Mouse (Mus musculus) megakaryocyte-erythroid progenitor cell, adult 5 weeks (primary cell): ENCODE measurements around the gene Il11ra2. TPM values are rescaled to one million over a fixed set of nuclear protein-coding genes. Genes with fewer than 3 reads are reported as not detected.

Experiments used
- polyA plus RNA-seq: library from polyadenylated mRNA; stranded (reverse); fragments of >175 nt; gene quantifications from 2 replicates; pipeline ENCODE4 v1.2.3, GENCODE M21; 2012

The Il11ra2 gene
- polyA plus RNA-seq, result not detected in 2 replicates

GRCm38 (mm10) chr4:42661793-42662192 lies at the start of gene Il11ra2:
Gene Il11ra2 (minus strand): TSS chr4:42661893.

DNA sequence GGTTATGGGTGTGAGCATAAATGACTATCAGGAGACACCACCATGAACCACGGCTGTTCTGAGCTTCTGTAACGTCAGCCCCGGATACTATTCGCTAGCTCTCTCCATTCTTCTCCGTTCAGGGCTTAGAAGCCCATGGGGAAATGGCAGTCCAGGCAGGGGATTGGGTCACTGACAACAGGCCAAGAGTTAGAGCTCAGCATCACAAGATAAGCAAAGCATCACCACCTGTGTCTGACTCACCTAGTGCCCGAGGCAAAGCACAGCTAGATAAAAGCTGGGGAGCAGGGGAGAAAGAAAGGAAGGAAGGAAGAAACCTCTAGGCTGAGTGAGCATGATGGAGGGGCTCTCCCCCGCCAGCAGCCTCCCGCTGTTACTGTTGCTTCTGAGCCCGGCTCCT lies 6.7 kb downstream of the Il11ra2 start, which contains the start of gene Ccl27b:
Ccl27b (plus strand) TSS at position 301 of the 400 bp plus-strand sequence.

DNA sequence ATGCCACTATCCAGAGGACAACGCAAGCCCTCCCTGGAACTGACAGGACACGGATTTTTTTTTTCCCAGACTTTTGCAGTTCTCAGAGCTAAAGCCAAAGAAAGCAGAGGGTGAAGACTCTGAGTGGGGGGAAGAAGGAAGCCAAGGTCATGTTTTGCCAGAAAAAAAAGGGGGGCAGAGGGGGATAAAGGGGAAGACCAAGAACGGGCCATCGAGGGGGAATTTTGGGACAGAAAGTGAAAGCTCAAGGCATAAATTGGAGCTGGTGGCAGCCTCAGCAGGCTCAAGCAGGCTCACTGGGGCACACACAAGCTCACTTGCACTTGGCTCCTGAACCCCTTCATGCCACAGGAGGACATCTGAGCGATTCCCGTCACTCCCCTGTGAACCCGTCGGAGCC lies 32.3 kb downstream of the Il11ra2 start, which contains the start of gene Gm2564:
Gm2564 (plus strand) TSS at position 301 of the 400 bp plus-strand sequence.

GRCm38 (mm10) chr4:42611895-42612294 lies 49.8 kb downstream of the Il11ra2 start, which contains the start of gene Gm10591:
Gene Gm10591 (plus strand): TSS chr4:42612195.

Other genes starting within 250 kb of the Il11ra2 start
- gene Gm21586, start 222.5 kb downstream of the Il11ra2 start, polyA plus RNA-seq, result 1.9 TPM in 1 of 2 replicates, not detected in the other
- gene Gm2163, start 195.1 kb downstream of the Il11ra2 start, polyA plus RNA-seq, result 0.07 and 0.08 TPM in 2 replicates
- not detected in 2 replicates for gene Fam205a2, start 133.7 kb downstream of the Il11ra2 start, polyA plus RNA-seq
- not detected in 2 replicates for gene Gm10591, start 49.7 kb downstream of the Il11ra2 start, polyA plus RNA-seq
- not detected in 2 replicates for gene Gm2564, start 32.2 kb downstream of the Il11ra2 start, polyA plus RNA-seq
- not detected in 2 replicates for gene Ccl27b, start 6.6 kb downstream of the Il11ra2 start, polyA plus RNA-seq
- not detected in 2 replicates for gene 4930578G10Rik, start 73.7 kb upstream of the Il11ra2 start, polyA plus RNA-seq
- not detected in 2 replicates for gene Ccl19, start 94.7 kb upstream of the Il11ra2 start, polyA plus RNA-seq
- gene Ccl21a, start 112.1 kb upstream of the Il11ra2 start, polyA plus RNA-seq, result not detected in 2 replicates
- 0.05 TPM in 1 of 2 replicates, not detected in the other for gene Fam205a1, start 192.0 kb upstream of the Il11ra2 start, polyA plus RNA-seq
- not detected in 2 replicates for gene Gm12394, start 194.9 kb upstream of the Il11ra2 start, polyA plus RNA-seq
- not detected in 2 replicates for gene Fam205c, start 212.3 kb upstream of the Il11ra2 start, polyA plus RNA-seq